Mouse (Mus musculus) cerebellum, postnatal 14 days (tissue): ENCODE measurements around the gene Tmem151b.

Experiments used
- DNase-seq, 2 experiments: peaks; one replicate each; pipeline ENCODE4 v3.0.0; 2021; ENCODE audit warnings: mixed read lengths in 2 of 2

The Tmem151b gene

GRCm38 (mm10) chr17:45505941-45506465 lies 43.5 kb downstream of the Tmem151b start:
- DNase-seq: peak; percentile 26 to 36

DNA sequence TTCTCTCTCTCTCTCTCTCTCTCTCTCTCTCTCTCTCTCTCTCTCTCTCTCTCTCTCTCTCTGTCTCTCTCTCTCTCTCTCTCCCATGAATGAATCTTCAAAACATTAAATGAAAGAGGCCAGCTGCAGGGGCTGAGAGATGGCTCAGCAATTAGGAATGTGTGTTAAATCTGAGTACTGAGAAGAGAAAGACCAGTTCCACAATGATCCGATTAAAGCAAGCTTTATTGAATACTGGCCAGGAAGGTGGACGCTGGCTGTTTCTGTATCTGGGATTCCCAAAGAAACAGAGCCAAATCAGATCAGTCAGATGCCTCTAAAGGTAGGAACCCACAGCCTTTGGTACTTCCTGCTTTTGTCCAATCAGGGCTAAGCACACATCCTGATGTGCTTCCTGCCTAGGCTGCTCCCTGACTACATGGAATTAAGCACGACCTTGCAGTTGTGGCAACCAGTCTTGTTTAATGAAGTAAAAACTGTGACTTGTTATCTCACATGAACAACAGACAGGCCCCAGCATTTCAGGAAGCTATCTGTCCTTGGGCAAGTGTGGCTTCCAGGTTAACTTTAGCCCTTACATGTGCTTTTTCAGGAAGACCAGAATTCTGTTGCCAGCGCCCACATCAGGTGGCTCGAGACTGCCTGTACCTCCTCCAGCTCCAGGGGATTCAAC lies 46.0 kb downstream of the Tmem151b start:
- no peak for DNase-seq

GRCm38 (mm10) chr17:45502324-45502723 lies 47.2 kb downstream of the Tmem151b start:
- no peak for DNase-seq

DNA sequence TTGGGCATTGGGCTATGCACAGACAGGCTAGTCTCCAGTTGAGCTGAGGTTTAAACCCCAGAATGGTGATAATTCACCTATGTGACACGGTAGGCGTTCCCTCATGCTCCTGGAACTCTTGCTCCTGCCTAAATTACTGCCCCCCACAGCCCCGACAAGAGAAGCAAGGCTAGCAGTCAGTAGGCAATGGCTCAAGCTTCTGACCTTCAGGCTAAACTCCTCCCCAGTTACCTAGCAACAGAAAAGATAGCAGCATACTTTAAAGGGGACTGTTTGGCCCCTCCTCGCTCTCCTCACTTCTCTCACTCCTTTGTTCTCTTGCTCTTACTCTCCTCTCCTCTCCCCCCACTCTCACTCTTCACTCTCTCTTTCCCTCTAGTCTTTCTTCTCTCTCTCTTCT lies 48.5 kb downstream of the Tmem151b start:
- no peak for DNase-seq

- no peak for DNase-seq
These were observed 50.0 kb downstream of the Tmem151b start for GRCm38 (mm10) chr17:45499516-45499915.

- DNase-seq: no peak
These were observed 51.1 kb downstream of the Tmem151b start for GRCm38 (mm10) chr17:45498397-45498796.

- no peak for DNase-seq
These were observed 54.1 kb downstream of the Tmem151b start for GRCm38 (mm10) chr17:45495398-45495797.
